Mouse (Mus musculus) layer of hippocampus, adult 18-20 months (tissue): ENCODE results near the gene Ndufaf3. TPM values are rescaled to one million over a fixed set of nuclear protein-coding genes. Genes with fewer than 3 reads are reported as not detected.
A peak's percentile ranks its signal among the peaks of the same experiment; 100 is the strongest.
"Not testable (repeated sequence)": the region's sequence is repeated elsewhere in the genome, so short reads cannot be mapped to it uniquely, and the experiment has no call there.

ENCODE experiments used
- DNase-seq, 2 experiments: peaks; one replicate each; pipeline ENCODE4 v3.0.0; 2022; ENCODE audit warnings: low spot score in 2 of 2
- long read RNA-seq: library from polyadenylated mRNA; stranded (forward); transcript quantifications from one replicate; pipeline ENCODE4 v2.0.0, GENCODE M21; 2021
- total RNA-seq, 2 experiments: library from RNA; stranded (reverse); gene quantifications; 2 replicates each; pipeline ENCODE4 v1.2.3; 2021

Ndufaf3 gene
- 10 to 100 TPM; 73.5 to 75.0 TPM for total RNA-seq
- long read RNA-seq, transcript Ndufaf3-201 (5 exons, 1,487 nt), result major isoform, 27 of 30 reads
- long read RNA-seq, partial matches to known transcripts, result 1 of 30 reads
- long read RNA-seq, other reads (novel, unspliced or antisense), result 2 of 30 reads

- peak; percentile 94 to 97 for DNase-seq
Measured at GRCm38 (mm10) chr9:108566815-108567776, at the start of gene Ndufaf3. TSS of gene Ndufaf3 (minus strand) at chr9:108567434.

DNA sequence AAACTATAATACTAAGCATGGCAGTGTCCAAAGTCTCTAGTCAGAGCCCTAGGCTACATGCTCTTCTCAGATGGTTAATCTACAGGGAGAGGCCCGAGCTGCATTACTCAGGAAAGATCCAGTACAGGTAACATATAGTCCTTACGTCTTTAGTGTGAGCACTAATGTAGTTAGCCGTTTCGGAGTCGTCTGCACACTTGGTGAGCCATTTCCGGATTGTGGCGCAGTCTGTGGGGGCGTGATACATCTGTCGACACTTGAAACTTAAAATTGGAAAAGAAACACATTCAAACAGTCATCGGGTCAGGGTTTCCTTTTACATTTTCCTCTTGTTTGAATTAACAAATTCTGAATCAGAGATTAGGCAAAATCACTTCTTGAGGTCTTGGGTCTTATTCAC, 44.3 kb upstream of the Ndufaf3 start:
- DNase-seq, result peak in 1 of 2 experiments; percentile 49

- DNase-seq, result no peak
Measured at GRCm38 (mm10) chr9:108608889-108609288, 41.7 kb upstream of the Ndufaf3 start.

DNA sequence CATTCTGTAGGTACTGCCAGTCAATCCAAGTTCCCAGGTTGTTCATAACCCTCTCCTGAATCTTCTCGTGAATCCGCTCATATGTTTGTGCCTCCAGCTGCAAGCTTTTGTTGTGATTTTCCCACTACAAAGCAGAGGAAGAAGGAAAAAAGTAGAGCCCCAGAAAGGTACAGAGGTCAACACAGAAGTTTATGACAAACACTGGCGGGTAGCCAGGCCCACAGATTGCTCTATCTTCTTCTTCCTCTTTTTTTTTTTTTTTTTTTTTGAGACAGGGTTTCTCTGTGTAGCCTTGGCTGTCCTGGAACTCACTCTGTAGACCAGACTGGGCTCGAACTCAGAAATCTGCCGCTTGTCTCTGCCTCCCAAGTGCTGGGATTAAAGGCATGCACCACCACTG, 40.7 kb upstream of the Ndufaf3 start:
- DNase-seq, result not testable (repeated sequence)

DNA sequence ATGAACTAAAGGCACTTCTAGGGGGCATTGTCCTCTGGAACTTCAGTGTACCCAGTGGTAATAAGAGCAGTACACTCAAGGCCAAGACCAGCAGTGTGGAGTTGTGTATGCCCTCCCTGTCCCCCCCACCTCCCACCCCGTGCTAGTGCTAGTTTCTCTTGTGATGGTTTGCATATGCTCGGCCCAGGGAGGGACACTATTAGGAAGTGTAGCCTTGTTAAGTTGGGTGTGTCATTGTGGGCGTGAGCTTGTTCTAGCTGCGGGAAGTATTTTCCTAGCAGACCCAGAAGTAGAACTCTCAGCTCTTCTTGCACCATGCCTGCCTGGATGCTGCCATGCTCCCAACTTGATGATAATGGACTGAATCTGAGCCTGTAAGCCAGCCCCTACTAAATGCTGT, 34.8 kb upstream of the Ndufaf3 start:
- no peak for DNase-seq

GRCm38 (mm10) chr9:108600011-108600410, 32.8 kb upstream of the Ndufaf3 start:
- DNase-seq, result no peak

- DNase-seq, result no peak
Measured at GRCm38 (mm10) chr9:108599021-108599566, 31.9 kb upstream of the Ndufaf3 start.

DNA sequence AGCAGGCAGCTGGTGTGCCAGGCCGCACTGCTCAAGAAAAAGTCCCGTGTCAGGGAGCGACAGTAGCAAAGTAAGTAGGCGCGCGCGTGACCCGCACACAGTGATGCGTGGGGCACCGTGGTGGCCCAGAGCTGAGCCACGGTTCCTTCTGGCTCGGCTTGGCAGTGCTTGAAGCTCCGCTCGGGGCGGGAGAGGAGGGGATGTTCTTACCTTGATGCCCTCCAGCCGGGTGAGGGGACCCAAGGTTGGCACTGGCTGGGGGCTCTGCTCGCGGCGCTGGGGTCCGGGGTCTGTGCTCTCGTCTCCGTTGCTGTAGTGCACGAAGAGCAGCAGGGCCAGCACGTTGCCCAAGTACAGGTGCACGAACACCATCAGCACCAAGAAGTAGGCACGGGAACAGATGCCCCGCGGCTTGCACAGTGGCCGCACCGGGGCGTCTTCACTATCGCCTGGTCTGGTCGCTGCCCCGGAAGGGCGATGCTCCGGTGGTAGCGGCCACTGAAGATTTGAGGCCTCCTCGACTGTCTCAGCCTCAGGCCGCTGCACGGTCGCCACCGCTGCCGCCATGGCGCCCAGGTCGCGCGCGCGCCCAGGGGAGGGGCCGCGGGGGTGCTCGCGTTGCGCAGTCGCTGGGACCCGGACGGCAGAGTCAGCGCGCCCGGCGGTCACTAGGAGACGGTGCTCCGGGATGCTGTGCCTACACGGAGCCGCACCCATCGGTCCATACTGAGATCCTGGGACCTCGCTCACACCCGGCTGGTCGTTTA, 29.9 kb upstream of the Ndufaf3 start, which contains the start of gene P4htm:
P4htm (minus strand) TSS at position 670 of the 767 bp plus-strand sequence.
- peak; percentile 72 to 85 for DNase-seq

- no peak for DNase-seq
Measured at GRCm38 (mm10) chr9:108594354-108594753, 27.1 kb upstream of the Ndufaf3 start.

GRCm38 (mm10) chr9:108591462-108591861, 24.2 kb upstream of the Ndufaf3 start:
- peak in 1 of 2 experiments; percentile 60 for DNase-seq

DNA sequence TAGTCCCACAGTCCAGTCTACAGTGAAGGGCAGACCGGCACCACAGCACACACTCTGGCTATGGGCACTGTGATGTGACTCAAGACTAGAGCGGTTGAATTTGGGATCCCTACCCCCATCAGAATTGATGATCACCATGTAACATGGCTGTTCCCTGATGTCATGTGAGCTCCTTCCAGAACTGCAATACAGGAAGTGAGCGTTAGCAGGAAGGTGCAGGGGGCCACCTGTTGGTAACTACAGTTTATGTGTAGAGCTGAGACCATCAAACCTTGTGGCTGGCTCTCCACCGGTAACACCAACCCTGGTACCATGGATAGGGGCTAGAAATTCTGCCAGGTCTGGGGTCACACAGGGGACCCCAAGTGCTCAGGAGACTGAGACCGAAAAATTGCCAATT, 22.0 kb upstream of the Ndufaf3 start:
- DNase-seq, result no peak

DNA sequence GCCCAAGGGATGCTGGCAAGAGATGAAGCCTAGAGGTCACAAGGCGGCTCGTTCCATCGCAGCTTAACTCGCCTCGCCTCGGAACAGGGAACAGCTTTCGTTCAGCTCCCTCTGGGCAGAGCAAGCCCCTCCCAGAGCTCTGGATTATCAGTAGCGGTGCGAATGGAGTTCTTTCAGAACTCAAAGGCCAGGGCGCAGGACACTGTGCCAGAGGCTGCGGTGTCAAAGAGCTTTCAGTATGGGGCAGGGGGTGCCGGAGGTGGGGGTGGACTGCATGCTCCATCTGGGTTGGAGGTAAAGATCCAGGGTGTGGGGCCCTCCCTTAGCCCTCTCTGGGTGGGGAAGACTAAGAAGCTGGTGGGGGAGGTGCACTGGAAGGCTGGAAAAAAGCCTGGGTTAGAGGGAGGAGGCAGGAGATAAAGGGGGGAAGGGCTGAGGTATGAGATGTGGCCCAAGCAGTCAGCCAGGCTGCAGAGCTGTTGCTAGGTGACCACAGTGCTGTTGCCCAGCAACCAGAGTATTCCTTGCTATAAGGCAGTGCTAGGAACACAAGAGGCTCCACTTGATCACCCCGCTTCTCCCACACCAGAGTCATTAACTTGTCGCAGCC, 20.4 kb upstream of the Ndufaf3 start:
- peak; percentile 86 to 94 for DNase-seq

DNA sequence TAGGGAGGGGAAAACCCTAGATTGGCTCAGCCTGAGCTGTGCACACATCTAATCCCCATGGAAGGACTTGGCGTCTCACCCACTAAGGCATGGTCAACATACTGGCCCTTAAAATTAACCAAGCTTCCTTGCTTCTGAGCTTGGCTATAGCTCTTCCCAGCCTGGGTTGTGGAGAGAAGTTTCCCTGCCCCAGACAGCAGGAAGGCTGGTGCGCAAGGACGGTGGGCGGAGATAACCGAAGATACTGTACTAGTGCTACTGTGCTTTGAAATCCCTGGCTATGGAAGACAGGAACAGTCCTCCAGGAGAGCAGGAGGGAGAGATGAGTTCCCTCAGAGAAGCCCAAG, 12.1 kb upstream of the Ndufaf3 start:
- peak in 1 of 2 experiments; percentile 61 for DNase-seq

DNA sequence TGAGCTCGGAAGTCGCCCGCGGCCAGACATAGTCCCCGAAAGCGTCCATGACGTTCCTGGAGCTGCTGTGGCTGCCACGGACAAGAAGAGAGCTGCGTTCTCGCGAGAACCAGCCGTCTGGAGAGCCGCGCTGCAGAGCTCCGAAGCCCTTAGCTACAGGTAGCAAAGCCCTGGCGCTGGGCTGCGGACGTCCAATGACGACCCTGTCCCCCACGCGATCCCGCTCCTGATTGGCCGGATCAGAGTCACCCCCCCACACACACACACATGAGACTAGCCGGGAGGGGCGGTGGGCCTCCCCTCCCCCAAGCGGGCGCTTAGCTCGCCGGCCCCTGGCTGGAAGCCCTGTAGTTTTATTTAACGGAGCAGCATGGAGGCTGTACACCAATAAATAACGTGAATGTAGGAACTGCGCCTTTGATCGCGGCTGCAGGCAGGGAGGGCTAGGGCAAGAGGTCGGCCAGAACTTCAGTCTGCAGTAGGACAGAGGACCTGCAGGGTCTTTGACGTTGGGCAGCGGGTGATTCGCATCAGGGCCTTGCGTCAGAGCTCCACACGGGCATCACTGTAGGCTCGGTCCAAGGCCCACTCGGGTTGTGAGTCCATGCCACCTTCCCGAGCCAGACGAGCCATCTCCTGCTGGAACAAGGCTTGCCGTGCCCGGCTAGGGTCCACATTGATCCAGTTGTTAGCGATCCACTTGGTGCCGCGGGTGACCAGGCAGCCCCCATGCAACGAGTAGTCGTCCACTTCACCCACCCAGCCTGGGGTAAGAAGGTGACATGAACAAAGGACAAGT, 11.5 kb upstream of the Ndufaf3 start, which contains the start of gene Wdr6:
Wdr6 (minus strand) TSS at position 195 of the 799 bp plus-strand sequence.
- peak; percentile 82 to 83 for DNase-seq

DNA sequence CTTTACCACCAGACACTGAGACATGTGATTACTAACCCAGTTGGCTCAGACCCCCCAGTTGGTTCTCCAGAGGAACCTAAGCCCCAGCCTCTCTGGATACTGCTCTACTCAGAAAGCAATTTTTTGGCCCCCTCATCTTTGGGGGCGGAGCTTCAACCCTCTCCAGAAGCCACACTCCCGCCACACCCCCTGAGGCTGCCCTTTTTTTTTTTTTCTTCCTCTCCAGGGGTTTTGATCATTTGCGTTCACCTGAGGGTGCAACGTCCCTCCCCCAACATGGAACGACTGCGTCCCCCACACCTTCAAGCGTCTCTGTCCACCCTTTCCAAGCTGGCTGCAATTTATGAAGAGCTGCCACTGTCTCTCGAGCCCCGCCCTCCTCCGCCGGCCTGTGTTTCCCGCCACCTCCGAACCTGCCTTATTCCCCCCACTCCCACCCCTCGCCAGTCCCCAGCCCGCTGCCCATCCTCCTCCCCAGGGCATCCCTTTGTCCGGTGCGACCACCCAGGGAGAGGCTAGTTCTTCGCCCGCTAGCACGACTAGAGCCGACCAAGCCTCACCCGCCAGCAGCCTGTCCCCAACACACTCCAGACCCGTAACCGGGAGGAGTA, 10.8 kb upstream of the Ndufaf3 start:
- DNase-seq, result no peak

- no peak for DNase-seq
Measured at GRCm38 (mm10) chr9:108577025-108577424, 9.8 kb upstream of the Ndufaf3 start.

GRCm38 (mm10) chr9:108575321-108576297, 8.4 kb upstream of the Ndufaf3 start:
- DNase-seq, result no peak

- no peak for DNase-seq
Measured at GRCm38 (mm10) chr9:108574921-108575320, 7.7 kb upstream of the Ndufaf3 start.
